Mouse (Mus musculus) gonadal fat pad, adult 2 months (tissue): ENCODE measurements around the gene Cnih2. TPM values are rescaled to one million over a fixed set of nuclear protein-coding genes. Genes with fewer than 3 reads are reported as not detected.
A peak's percentile ranks its signal among the peaks of the same experiment; 100 is the strongest.
"Not testable (repeated sequence)": the region's sequence is repeated elsewhere in the genome, so short reads cannot be mapped to it uniquely, and the experiment has no call there.

Experiments used
- DNase-seq: peaks from one replicate; pipeline ENCODE4 v3.0.0-alpha.2; 2012; ENCODE audit warnings: low read depth
- polyA plus RNA-seq: library from polyadenylated mRNA; depleted of rRNA; stranded (reverse); fragments of >200 nt; gene quantifications from 2 replicates; pipeline ENCODE4 v1.2.3, GENCODE M21; 2012

The Cnih2 gene
- polyA plus RNA-seq, 1 experiment = 0.93 TPM

DNA sequence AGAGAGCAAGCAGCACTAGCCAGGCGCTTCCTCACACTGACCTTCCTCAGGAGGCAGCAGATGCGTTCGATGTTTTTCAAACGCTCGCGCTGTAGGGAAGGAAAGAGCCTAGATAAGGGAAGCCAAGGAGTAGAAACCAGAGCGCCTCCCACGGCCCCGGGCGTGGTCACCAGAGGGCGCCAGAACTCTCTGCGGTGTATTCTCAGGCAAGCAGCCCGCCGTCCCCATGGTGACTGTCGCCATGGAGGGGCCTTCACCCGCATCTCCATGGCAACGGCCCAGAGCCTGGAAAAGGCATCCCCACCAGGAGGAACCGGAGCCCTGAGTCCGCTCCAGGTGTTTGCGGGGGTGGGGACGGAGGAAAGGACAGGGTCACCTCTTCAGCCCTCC is 4.1 kb downstream of the Cnih2 start:
- no peak for DNase-seq

DNA sequence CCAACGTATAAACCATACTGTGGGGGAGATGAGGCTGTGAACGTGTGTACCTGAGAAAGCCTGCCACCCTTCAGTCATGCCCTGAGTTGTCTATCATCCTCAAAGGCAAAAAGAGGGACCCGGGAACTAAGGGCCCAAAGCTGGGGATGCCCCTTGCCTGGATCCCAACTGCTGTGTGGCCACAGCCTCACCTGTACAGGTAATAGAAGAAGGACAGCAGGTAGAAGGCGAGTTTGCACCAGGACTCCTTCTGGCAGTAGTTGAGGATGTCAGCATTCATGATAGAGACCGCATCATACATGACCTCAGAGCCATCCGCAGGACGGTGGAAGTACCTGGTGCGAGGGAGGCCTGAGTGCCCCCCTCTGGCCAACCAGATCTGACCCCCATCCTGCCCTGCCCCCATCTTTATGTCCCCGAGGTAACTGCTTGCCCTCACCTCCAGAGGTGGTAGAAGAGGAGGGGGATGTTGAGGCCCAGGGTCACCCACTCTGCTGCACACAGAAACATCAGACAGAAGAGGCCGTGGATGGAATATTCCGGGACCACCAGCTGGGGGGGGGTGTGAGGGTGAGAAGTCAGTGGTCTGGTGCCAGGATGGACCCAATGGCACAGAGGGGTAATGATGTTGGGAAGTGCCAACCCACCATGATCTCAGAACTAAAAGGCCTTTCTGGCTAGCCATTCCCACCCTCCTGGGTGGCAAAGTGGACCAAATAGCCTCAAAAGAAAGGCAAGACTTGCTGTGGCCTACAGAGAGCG is 4.7 kb downstream of the Cnih2 start:
- no peak for DNase-seq

DNA sequence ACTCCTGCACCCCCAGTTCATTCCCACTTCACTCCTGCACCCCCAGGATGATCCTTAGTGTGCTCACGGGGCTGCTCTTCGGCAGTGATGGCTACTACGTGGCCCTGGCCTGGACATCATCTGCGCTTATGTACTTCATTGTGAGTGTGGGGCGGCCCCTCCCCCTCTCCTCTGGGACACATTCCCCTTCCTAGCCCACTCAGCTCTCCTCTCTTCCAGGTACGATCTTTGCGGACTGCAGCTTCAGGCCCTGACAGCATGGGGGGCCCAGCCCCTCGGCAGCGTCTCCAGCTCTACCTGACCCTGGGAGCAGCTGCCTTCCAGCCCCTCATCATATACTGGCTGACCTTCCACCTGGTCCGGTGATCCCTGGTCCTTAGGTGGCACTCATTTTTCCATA is 6.2 kb downstream of the Cnih2 start:
- no peak for DNase-seq

- DNase-seq = no peak
Observed at GRCm38 (mm10) chr19:5089324-5089723, 9.0 kb downstream of the Cnih2 start.

DNA sequence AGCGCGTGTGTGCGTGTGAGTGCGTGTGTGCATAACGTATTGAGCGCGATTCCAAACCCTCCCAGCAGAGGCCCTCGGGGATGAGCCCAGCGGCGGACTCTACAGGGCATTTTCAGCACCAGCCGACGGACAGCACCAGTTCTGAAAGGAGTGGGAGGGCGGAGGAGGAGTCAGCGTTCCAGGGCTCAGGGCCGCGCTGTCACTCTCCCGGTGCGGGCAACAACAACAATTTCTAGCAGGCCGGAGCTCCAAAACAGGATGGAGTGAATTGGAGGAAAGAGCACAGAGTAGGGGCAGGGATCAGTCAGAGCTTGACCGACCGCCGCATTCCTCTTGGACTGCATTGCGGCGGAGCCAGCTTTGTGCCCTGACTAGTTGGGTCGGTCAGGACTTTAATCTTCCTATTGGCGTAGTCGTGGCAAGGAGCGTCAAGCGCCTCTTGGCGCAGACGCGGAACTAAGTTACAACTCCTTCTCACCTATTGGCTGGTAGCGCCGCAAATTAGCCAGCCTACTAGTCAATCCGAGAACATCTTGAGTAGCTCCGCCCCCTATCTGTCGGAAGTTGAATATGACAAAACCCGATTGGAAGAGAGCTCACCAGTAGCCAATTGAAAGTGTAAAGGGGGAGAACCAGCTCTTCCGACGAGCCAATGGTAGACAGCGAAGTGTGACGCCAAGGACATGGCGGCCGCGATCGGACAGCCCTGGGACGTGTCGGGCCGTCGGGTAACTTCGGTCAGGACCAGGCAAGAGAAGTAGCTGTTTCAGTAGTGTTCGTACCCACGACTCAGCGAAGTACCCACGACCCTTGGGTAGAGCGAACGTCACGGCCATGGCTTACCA is 10.2 kb downstream of the Cnih2 start, which contains the start of gene Yif1a:
Gene Yif1a (plus strand): TSS at position 655 of the 845 bp plus-strand sequence.
- DNase-seq = peak; percentile 96

GRCm38 (mm10) chr19:5086533-5086932 is 11.8 kb downstream of the Cnih2 start:
- not testable (repeated sequence) for DNase-seq

DNA sequence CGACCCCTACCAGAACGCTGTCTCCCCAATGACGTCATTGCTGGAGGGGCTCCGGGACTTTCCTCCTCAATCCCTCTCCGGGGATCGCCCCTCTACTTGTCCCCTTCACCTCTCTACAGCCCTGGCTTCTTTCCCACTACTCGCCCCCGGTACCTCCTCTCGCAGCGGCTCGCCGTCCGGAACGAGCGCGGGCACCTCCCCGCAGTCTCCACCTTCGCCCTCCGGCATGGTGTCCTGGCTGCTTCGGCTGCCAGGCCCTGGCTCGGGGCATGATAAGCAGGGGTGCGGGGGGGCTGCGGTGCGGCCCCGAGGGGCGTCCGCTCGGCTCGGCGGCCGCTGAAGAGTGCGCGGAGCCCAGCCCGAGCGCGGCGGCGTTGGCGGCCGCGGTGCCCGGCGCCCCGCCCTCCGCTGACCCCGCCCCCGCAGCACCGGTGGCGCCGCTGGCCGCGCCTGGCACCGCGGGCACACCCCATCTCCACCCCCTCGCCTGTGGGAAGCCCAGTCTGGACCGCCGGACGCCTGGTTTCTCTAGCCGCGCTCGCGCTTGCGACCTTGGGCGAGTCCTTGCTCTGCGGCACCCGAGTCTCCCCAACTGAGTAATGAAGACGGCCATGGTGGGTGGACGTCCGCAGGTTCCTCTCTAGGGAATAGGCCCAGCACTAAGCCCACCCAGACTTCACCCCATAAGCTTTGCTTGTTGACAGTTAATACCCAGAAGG is 13.0 kb downstream of the Cnih2 start, which contains the start of gene Tmem151a:
Gene Tmem151a (minus strand): TSS at position 387 of the 719 bp plus-strand sequence.
- no peak for DNase-seq

DNA sequence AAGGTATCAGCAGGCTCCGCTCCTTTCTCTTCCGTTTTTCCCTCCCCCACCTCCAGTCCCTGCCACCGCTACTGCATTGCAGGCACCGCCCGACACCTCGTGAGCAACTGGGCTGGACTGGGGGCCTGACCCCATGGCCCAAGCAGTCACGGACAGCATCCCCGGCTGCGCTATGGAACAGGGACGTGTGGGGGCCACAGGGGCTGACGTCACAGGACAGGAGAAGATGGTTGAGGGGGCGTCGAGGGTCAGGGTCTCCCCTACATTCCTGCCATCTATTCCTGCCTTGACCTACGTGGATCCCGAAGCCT is 13.5 kb downstream of the Cnih2 start:
- DNase-seq = no peak

DNA sequence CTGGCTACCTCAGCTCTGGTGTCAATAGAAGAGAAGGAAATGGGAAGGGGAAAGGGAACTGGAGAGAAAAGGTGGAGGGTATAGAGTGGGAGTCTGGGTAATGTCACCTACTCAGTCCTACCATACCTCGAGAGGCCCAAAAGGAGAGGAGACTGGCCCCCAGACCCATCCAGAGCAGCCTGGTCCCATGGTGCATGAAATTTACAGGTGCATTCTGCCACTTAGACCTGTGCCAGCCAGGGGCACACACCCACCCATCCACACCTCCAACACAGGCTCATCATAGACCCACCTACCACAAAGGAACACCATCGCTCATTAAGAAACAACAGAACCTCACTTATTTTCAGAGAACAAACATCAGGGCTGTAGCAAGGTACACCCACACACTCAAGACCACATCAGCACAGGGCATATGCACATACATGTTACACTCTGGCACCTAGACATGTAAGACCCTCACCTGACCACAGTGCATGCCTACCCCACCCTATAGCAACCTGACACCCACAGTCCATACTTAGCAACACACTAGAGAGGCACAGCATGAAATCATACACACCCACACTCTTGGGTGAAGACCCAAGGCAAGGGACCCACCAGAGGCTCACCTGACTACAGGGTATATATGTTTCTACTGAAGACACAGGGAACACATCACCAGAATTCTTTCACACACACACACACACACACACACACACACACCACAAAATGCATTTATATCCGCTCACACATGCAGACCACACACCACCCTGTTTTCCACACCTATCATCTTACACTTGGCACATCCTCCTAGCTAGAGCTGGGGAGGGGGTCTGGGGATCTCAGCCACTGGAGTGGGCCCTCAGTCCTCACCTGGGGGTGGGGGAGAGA is 14.1 kb downstream of the Cnih2 start:
- no peak for DNase-seq

GRCm38 (mm10) chr19:5082596-5082995 is 15.7 kb downstream of the Cnih2 start:
- DNase-seq = no peak

GRCm38 (mm10) chr19:5082005-5082404 is 16.3 kb downstream of the Cnih2 start:
- no peak for DNase-seq

- DNase-seq = no peak
Observed at GRCm38 (mm10) chr19:5079279-5079678, 19.0 kb downstream of the Cnih2 start.

- DNase-seq = no peak
Observed at GRCm38 (mm10) chr19:5073518-5073917, 24.8 kb downstream of the Cnih2 start.

- DNase-seq = no peak
Observed at GRCm38 (mm10) chr19:5073028-5073427, 25.3 kb downstream of the Cnih2 start.

GRCm38 (mm10) chr19:5072389-5073019 is 25.8 kb downstream of the Cnih2 start:
- DNase-seq = no peak

DNA sequence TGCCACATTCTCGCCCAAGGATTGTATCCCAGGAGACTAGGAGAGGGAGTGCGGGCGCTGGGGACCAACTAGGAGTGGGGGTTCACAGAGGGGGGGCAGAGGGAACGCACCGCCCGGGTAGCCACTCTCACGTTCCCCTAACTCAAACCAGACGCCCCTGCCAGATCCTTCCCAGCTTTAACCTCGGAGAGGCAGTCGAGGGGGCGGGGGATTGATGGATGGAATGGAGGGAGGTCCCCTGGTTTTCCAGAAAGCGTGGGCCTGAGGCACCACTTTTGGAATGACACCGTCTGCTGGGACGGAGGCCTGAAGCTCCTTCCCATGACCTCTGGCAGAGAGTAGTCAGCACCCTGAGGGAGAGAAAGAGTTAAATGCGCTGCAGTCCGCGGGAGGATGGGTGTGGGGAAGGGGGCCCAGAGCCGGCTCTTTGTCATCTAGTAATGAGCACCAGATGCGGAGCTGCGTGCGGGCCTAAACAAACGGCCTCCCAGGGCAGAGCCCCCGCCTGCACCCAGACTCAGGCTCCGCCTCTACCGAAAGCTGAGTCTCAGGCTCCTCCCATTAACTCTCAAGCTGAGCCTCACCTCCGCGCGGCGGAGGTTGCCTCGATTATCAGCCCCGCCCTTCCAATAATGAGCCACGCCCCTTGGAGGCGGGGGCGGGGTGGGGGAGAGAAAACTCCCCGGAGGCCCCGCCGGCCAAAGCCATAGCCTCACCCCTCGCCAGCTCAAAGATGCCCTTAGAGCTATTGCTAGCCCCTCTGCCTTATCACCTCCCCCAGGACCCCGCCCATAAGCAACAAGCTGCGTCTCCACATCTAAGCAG is 26.6 kb downstream of the Cnih2 start:
- DNase-seq = no peak

GRCm38 (mm10) chr19:5071077-5071476 is 27.2 kb downstream of the Cnih2 start:
- DNase-seq = no peak

- no peak for DNase-seq
Observed at GRCm38 (mm10) chr19:5069978-5070377, 28.3 kb downstream of the Cnih2 start.

DNA sequence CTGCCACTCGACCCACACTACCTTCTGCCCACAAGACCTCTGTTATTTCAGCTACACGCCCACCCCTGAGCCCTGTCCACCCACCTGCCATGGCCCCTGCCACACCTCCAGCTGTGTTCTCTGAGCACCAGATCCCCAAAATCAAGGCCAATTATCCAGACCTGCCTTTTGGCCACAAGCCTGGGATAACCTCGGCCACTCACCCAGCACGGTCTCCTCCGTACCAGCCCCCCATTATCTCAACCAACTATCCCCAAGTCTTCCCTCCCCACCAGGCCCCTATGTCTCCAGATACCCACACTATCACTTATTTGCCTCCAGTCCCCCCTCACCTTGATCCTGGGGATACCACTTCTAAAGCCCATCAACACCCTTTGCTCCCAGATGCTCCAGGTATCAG is 28.8 kb downstream of the Cnih2 start:
- DNase-seq = no peak
